Comparison of ENCODE assay signal across 18 mouse cellular contexts in the genomic region with DNA sequence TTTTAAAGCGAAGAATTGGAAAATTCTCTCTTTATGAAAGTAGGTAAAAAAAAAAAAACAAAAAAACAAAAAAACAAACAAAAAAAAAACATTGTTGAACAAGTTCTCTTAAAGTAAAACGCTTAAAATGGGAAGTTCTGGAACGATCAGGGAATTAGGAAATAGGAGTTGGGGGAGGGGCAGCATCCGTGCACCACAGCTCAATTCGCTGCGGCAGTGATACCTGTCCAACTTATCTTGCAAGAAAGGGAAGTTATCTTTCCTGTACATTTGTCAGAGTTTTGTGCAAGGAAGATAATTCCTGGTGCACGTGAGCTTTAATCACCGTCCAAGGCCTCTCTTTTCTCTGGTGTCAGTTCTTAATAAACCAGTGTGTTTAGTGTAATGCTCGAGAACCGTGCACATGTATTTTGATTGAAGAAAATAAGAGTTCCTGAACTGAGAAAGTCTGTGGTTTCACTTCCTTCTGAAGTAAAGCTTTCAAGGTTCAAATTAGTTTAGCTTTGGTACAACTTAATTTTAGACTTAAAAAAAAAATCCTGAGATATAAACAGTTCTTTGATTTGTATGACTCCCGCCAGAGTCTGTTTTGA.
A peak's percentile ranks its signal among the peaks of the same experiment; 100 is the strongest.
DNase-seq lines count a peak whose midpoint lies in the region; ATAC-seq lines count a peak whose summit lies in the region.
"Had no signal": no experiment of that assay in that cellular context is flagged by ENCODE, and none has a peak within 500 bp of the region (broad histone marks: within the 10 kb centered on the region; RNA-seq: fewer than 3 reads in every experiment).

No protein-coding gene starts in this region.

- no peaks in the 10 kb centered on the region for H3K36me3 ChIP-seq in splenic B cell, adult 2 months (ENCODE audit: control insufficient read depth, insufficient read depth, low read length, poor library complexity, severe bottlenecking)
- H3K36me3 ChIP-seq: embryonic facial prominence, embryonic 13.5 days; forebrain, embryonic 12.5 days; intestine, embryonic 15.5 days had no signal

- H3K27me3 ChIP-seq in splenic B cell, adult 2 months (ENCODE audit: control insufficient read depth, insufficient read depth, low read length, poor library complexity, severe bottlenecking): no peaks in the 10 kb centered on the region
- H3K27me3 ChIP-seq: embryonic facial prominence, embryonic 13.5 days; forebrain, embryonic 12.5 days; intestine, embryonic 15.5 days; Patski had no signal

- peak; percentile 70 for DNase-seq in heart, adult 11 months
- DNase-seq in heart, adult 8-10 months (ENCODE audit: low spot score): no peak
- peak; percentile 1 to 4 for DNase-seq in B cell, adult 2 months
- DNase-seq in splenic B cell, adult 2 months (ENCODE audit: low read depth, low spot score): peak; percentile 8
- DNase-seq in cerebellum, postnatal 4 days (ENCODE audit: low spot score in 2 of 2): no peak
- DNase-seq: adrenal gland, postnatal 14 days; cerebellum, adult 18-20 months; cerebellum, postnatal 10 days; gastrocnemius, postnatal 10 days; heart, postnatal 10 days had no signal

- ATAC-seq in megakaryocyte, adult 5-6 weeks (ENCODE audit: poor library complexity, severe bottlenecking): peak; percentile 66
- ATAC-seq in cerebellum, adult (ENCODE audit: insufficient number of reproducible peaks, low FRiP score, low TSS enrichment): no peak
- ATAC-seq: activated CD4-positive, CD25-positive, alpha-beta regulatory T cell, adult 4 months; forebrain, embryonic 16.5 days; intestine, embryonic 15.5 days; Patski had no signal

Comparison
In these comparisons a context has a peak if more than half of its experiments do, and no peak if none do; other contexts are left out.
1. DNase-seq: peak in heart, adult 11 months (single experiment), B cell, adult 2 months (2 of 2) and splenic B cell, adult 2 months (single experiment); none in heart, adult 8-10 months (single experiment) and cerebellum, postnatal 4 days (0 of 2).